Mouse (Mus musculus) stomach, postnatal 0 days (tissue): ENCODE results near the gene Cdc34. TPM values are rescaled to one million over a fixed set of nuclear protein-coding genes. Genes with fewer than 3 reads are reported as not detected.
A peak's percentile ranks its signal among the peaks of the same experiment; 100 is the strongest.

Experiments
- ATAC-seq: fragments of 200-750 bp; cut with Nextera tagmentation; 2 replicates; pipeline ENCODE4 v1.8.0; 2017; ENCODE audit not compliant: low FRiP score, low TSS enrichment
- DNase-seq: peaks from one replicate; pipeline ENCODE4 v3.0.0-alpha.2; 2016; ENCODE audit warnings: low spot score
- H3K27ac ChIP-seq: fragments of 300-500 bp; sonication (generic); replicated peaks from 2 replicates; pipeline ENCODE4 v1.5.1; 2014; ENCODE audit warnings: mild to moderate bottlenecking, control low read depth
- H3K27me3 ChIP-seq: fragments of 300-500 bp; sonication (generic); 2 replicates; pipeline ENCODE4 v1.6.1; 2014; ENCODE audit warnings: low read length; ENCODE audit not compliant: control insufficient read depth, insufficient read depth
- H3K36me3 ChIP-seq: fragments of 300-500 bp; sonication (generic); 2 replicates; pipeline ENCODE4 v1.6.1; 2014; ENCODE audit warnings: low read length, mixed read lengths; ENCODE audit not compliant: control insufficient read depth, insufficient read depth
- H3K4me1 ChIP-seq: fragments of 300-500 bp; sonication (generic); replicated peaks from 2 replicates; pipeline ENCODE4 v1.6.1; 2014; ENCODE audit warnings: antibody characterized with exemption; ENCODE audit not compliant: control insufficient read depth, insufficient read depth
- H3K4me2 ChIP-seq: fragments of 300-500 bp; sonication (generic); replicated peaks from 2 replicates; pipeline ENCODE4 v1.6.1; 2014; ENCODE audit warnings: low read depth, mild to moderate bottlenecking, control low read depth, moderate library complexity
- H3K4me3 ChIP-seq: fragments of 300-500 bp; sonication (generic); 2 replicates; pipeline ENCODE4 v1.5.1; 2014; ENCODE audit warnings: low read depth, low read length, control low read depth
- H3K9ac ChIP-seq: fragments of 300-500 bp; sonication (generic); 2 replicates; pipeline ENCODE4 v1.6.1; 2014; ENCODE audit warnings: mild to moderate bottlenecking, low read length, control low read depth, mixed read lengths
- H3K9me3 ChIP-seq: fragments of 300-500 bp; sonication (generic); 2 replicates; pipeline ENCODE4 v1.6.1; 2016; ENCODE audit warnings: low read length; ENCODE audit not compliant: control insufficient read depth
- CTCF ChIP-seq: IDR thresholded peaks from 2 replicates; pipeline ENCODE4 v1.5.1; 2016; ENCODE audit warnings: antibody characterized with exemption, low read depth, mild to moderate bottlenecking, moderate library complexity
- EP300 ChIP-seq: optimal IDR thresholded peaks from 2 replicates; pipeline ENCODE3; 2016; ENCODE audit warnings: antibody characterized with exemption
- WGBS: fragments of 180-500 bp; shearing (Covaris S2); extraction: QIAGEN DNeasy Blood & Tissue Kit; methylation state at CpG from one replicate; pipeline ENCODE4 v1.1.7; 2014; 5-methylcytosine and 5-hydroxymethylcytosine counted together
- polyA plus RNA-seq: library from polyadenylated mRNA; unstranded; fragments of >200 nt; fragmentation: Nextera tagmentation; extraction: Ambion mirVana; gene quantifications from 2 replicates; pipeline ENCODE4 v1.2.1, GENCODE M21; 2015

Gene Cdc34
- polyA plus RNA-seq, 1 experiment from 2014 or later = 85.3 TPM

- H3K4me2 ChIP-seq = peak overlapping the region; percentile 83
- peaks cover 8% of the 10 kb centered on the region for H3K4me1 ChIP-seq
- H3K27me3 ChIP-seq = no peaks in the 10 kb centered on the region
- H3K9ac ChIP-seq = peak overlapping the region; percentile 13; the same call in 1 of the 2 replicates
- TF ChIP-seq EP300 (no peak), CTCF (no peak)
- 59% methylated on average over 1 of the region's 1 CpGs for WGBS
- DNase-seq (no peak), ATAC-seq (peak; percentile 22)
- H3K9me3 ChIP-seq = no peaks in the 10 kb centered on the region
- H3K4me3 ChIP-seq = no peak overlapping the region
- peak overlapping the region; percentile 70 for H3K27ac ChIP-seq
- H3K36me3 ChIP-seq = peaks cover 14% of the 10 kb centered on the region
Observed at GRCm38 (mm10) chr10:79707162-79707561, 25.2 kb downstream of the Cdc34 start.

- Histone ChIP-seq H3K4me2 (peak overlapping the region; percentile 11; the same call in 1 of the 2 replicates), H3K9ac (no peak overlapping the region), H3K4me1 (peaks cover 8% of the 10 kb centered on the region), H3K27me3 (no peaks in the 10 kb centered on the region), H3K27ac (peak overlapping the region; percentile 70), H3K9me3 (no peaks in the 10 kb centered on the region), H3K4me3 (no peak overlapping the region), H3K36me3 (peaks cover 14% of the 10 kb centered on the region)
- ATAC-seq = peak; percentile 41
- peak; percentile 69 for DNase-seq
- TF ChIP-seq CTCF (peak; percentile 14; the same call in 1 of the 2 replicates), EP300 (no peak)
- WGBS = 53% methylated on average over 4 of the region's 4 CpGs
Observed at GRCm38 (mm10) chr10:79707759-79708158, 25.8 kb downstream of the Cdc34 start.

GRCm38 (mm10) chr10:79708668-79709067, 26.7 kb downstream of the Cdc34 start:
- Histone ChIP-seq H3K9me3 (no peaks in the 10 kb centered on the region), H3K4me3 (no peak overlapping the region), H3K27me3 (no peaks in the 10 kb centered on the region), H3K4me2 (no peak overlapping the region), H3K36me3 (peaks cover 14% of the 10 kb centered on the region), H3K4me1 (peaks cover 8% of the 10 kb centered on the region), H3K9ac (no peak overlapping the region; the same call in 1 of the 2 replicates), H3K27ac (no peak overlapping the region)
- ATAC-seq (no peak), DNase-seq (no peak)
- TF ChIP-seq EP300 (no peak), CTCF (no peak)
- 87% methylated on average over 21 of the region's 21 CpGs for WGBS

GRCm38 (mm10) chr10:79709307-79709706, 27.3 kb downstream of the Cdc34 start:
- ATAC-seq = no peak
- H3K9ac ChIP-seq = no peak overlapping the region
- H3K4me3 ChIP-seq = no peak overlapping the region
- no peak for TF ChIP-seq CTCF
- no peak for TF ChIP-seq EP300
- peaks cover 14% of the 10 kb centered on the region for H3K36me3 ChIP-seq
- DNase-seq = no peak
- no peak overlapping the region for H3K27ac ChIP-seq
- H3K27me3 ChIP-seq = no peaks in the 10 kb centered on the region
- H3K9me3 ChIP-seq = no peaks in the 10 kb centered on the region
- peaks cover 8% of the 10 kb centered on the region for H3K4me1 ChIP-seq
- WGBS = 60% methylated on average over 7 of the region's 7 CpGs
- no peak overlapping the region for H3K4me2 ChIP-seq

- Histone ChIP-seq H3K4me2 (no peak overlapping the region), H3K9me3 (no peaks in the 10 kb centered on the region), H3K36me3 (peaks cover 14% of the 10 kb centered on the region), H3K9ac (no peak overlapping the region), H3K4me1 (no peaks in the 10 kb centered on the region; the same call in 1 of the 2 replicates), H3K4me3 (no peak overlapping the region), H3K27ac (no peak overlapping the region), H3K27me3 (peaks cover 2% of the 10 kb centered on the region; the same call in 1 of the 2 replicates)
- DNase-seq (no peak), ATAC-seq (peak; percentile 4)
- 80% methylated on average over 1 of the region's 1 CpGs for WGBS
- TF ChIP-seq EP300 = no peak
- TF ChIP-seq CTCF = peak; percentile 56
Observed at GRCm38 (mm10) chr10:79712029-79712428, 30.0 kb downstream of the Cdc34 start.

- TF ChIP-seq EP300 (no peak), CTCF (peak; percentile 85)
- Histone ChIP-seq H3K9me3 (no peaks in the 10 kb centered on the region), H3K27me3 (peaks cover 6% of the 10 kb centered on the region; the same call in 1 of the 2 replicates), H3K4me3 (no peak overlapping the region), H3K27ac (no peak overlapping the region), H3K36me3 (peaks cover 14% of the 10 kb centered on the region), H3K4me1 (0 out of 2 replicates have a peak, but pooled peaks cover 2% of the 10 kb centered on the region), H3K4me2 (no peak overlapping the region), H3K9ac (no peak overlapping the region)
- WGBS = 20% methylated on average over 4 of the region's 6 CpGs
- DNase-seq (peak; percentile 92), ATAC-seq (peak; percentile 73)
Observed at GRCm38 (mm10) chr10:79712499-79713126, 30.6 kb downstream of the Cdc34 start.
